Mouse (Mus musculus): ENCODE data around the gene 2010111I01Rik.

2010111I01Rik gene

GRCm38 (mm10) chr13:63316407-63316806, 351.7 kb downstream of the 2010111I01Rik start:
- no peak for DNase-seq (ENCODE audit: low spot score)

GRCm38 (mm10) chr13:63317681-63318104, 353.0 kb downstream of the 2010111I01Rik start:
- no peak for DNase-seq (ENCODE audit: low spot score)

GRCm38 (mm10) chr13:63319814-63320213, 355.1 kb downstream of the 2010111I01Rik start:
- DNase-seq (ENCODE audit: low spot score), result no peak

GRCm38 (mm10) chr13:63321689-63322088, 357.0 kb downstream of the 2010111I01Rik start:
- DNase-seq (ENCODE audit: low spot score), result no peak

GRCm38 (mm10) chr13:63322756-63323155, 358.1 kb downstream of the 2010111I01Rik start:
- DNase-seq (ENCODE audit: low spot score), result no peak

GRCm38 (mm10) chr13:63323286-63324075, 358.8 kb downstream of the 2010111I01Rik start:
- DNase-seq (ENCODE audit: low spot score), result no peak

GRCm38 (mm10) chr13:63324311-63324710, 359.6 kb downstream of the 2010111I01Rik start:
- DNase-seq (ENCODE audit: low spot score), result no peak

- DNase-seq (ENCODE audit: low spot score), result peak; percentile 79
Observed at GRCm38 (mm10) chr13:63324978-63325848, 360.5 kb downstream of the 2010111I01Rik start.

- no peak for DNase-seq (ENCODE audit: low spot score)
Observed at GRCm38 (mm10) chr13:63326015-63326414, 361.3 kb downstream of the 2010111I01Rik start.

GRCm38 (mm10) chr13:63330236-63330860, 365.7 kb downstream of the 2010111I01Rik start:
- no peak for DNase-seq (ENCODE audit: low spot score)

- DNase-seq (ENCODE audit: low spot score), result no peak
Observed at GRCm38 (mm10) chr13:63331379-63331778, 366.7 kb downstream of the 2010111I01Rik start.

- DNase-seq (ENCODE audit: low spot score), result no peak
Observed at GRCm38 (mm10) chr13:63332576-63333300, 368.0 kb downstream of the 2010111I01Rik start.

GRCm38 (mm10) chr13:63335421-63336134, 370.9 kb downstream of the 2010111I01Rik start:
- no peak for DNase-seq (ENCODE audit: low spot score)

- no peak for DNase-seq (ENCODE audit: low spot score)
Observed at GRCm38 (mm10) chr13:63336335-63336734, 371.6 kb downstream of the 2010111I01Rik start.

GRCm38 (mm10) chr13:63337239-63337960, 372.7 kb downstream of the 2010111I01Rik start:
- no peak for DNase-seq (ENCODE audit: low spot score)

- DNase-seq (ENCODE audit: low spot score), result no peak
Observed at GRCm38 (mm10) chr13:63339946-63340345, 375.3 kb downstream of the 2010111I01Rik start.

- DNase-seq (ENCODE audit: low spot score), result no peak
Observed at GRCm38 (mm10) chr13:63342781-63343180, 378.1 kb downstream of the 2010111I01Rik start.

GRCm38 (mm10) chr13:63344481-63344880, 379.8 kb downstream of the 2010111I01Rik start:
- DNase-seq (ENCODE audit: low spot score), result no peak

GRCm38 (mm10) chr13:63345476-63346225, 381.0 kb downstream of the 2010111I01Rik start:
- no peak for DNase-seq (ENCODE audit: low spot score)

GRCm38 (mm10) chr13:63347639-63348038, 382.9 kb downstream of the 2010111I01Rik start:
- no peak for DNase-seq (ENCODE audit: low spot score)
